Mouse (Mus musculus): Measurements from ENCODE around the gene Iqgap1. TPM values are rescaled to one million over a fixed set of nuclear protein-coding genes. Genes with fewer than 3 reads are reported as not detected.

Iqgap1 gene
- polyA plus RNA-seq, 1 experiment from 2014 or later: 39.4 TPM

- no peak overlapping the region for H3K9ac ChIP-seq (ENCODE audit: low read length)
- H3K27ac ChIP-seq (replicated peaks in 1 of 2; ENCODE audit: control insufficient read depth in 1 of 2, insufficient read depth in 1 of 2, low read depth in 2 of 2, low read length in 2 of 2): no peak overlapping the region
- ATAC-seq (ENCODE audit: insufficient number of reproducible peaks, insufficient read depth, low FRiP score, low read depth): no peak
- no peaks in the 10 kb centered on the region for H3K36me3 ChIP-seq (ENCODE audit: control insufficient read depth, insufficient read depth, low read length)
- no peak overlapping the region for H3K4me2 ChIP-seq (ENCODE audit: low read length)
- 25% methylated on average over 4 of the region's 4 CpGs for WGBS
- peaks cover 0 to 2% of the 10 kb centered on the region in 2 experiments; a peak in 1 of 4 replicates for H3K4me1 ChIP-seq (ENCODE audit: control insufficient read depth in 2 of 2, insufficient read depth in 2 of 2, low read length in 2 of 2)
- H3K9me3 ChIP-seq (ENCODE audit: control insufficient read depth, low read length): no peaks in the 10 kb centered on the region
- no peak overlapping the region for H3K4me3 ChIP-seq (ENCODE audit: control insufficient read depth in 1 of 2, insufficient read depth in 1 of 2, low read depth in 1 of 2, low read length in 2 of 2)
- no peaks in the 10 kb centered on the region for H3K27me3 ChIP-seq (ENCODE audit: control insufficient read depth, insufficient read depth, low read length)
These were observed 128.9 kb downstream of the Iqgap1 start for GRCm38 (mm10) chr7:80696903-80697302.

DNA sequence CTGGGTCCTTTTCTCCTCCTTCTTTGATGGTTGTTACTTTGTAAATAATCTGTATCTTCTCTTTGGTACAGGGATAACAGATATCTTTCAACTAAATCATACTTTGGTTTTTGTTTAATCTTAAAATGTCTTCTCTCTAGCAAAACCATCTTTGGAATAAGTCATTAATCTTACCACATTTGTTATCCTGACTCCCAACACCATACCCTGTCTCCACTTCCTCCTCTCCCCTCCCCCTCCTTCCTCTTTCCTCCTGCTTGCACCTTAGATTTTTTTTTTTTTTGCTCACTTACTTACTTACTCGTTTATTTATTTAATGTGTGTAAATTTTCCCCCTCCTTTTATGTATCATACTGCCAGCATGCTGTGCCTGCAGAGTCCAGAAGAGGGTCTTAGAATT is 129.4 kb downstream of the Iqgap1 start:
- peaks cover 0 to 2% of the 10 kb centered on the region in 2 experiments; a peak in 1 of 4 replicates for H3K4me1 ChIP-seq (ENCODE audit: control insufficient read depth in 2 of 2, insufficient read depth in 2 of 2, low read length in 2 of 2)
- H3K36me3 ChIP-seq (ENCODE audit: control insufficient read depth, insufficient read depth, low read length): no peaks in the 10 kb centered on the region
- 47% methylated on average over 1 of the region's 1 CpGs for WGBS
- H3K27me3 ChIP-seq (ENCODE audit: control insufficient read depth, insufficient read depth, low read length): no peaks in the 10 kb centered on the region
- no peak for ATAC-seq (ENCODE audit: insufficient number of reproducible peaks, insufficient read depth, low FRiP score, low read depth)
- H3K27ac ChIP-seq (replicated peaks in 1 of 2; ENCODE audit: control insufficient read depth in 1 of 2, insufficient read depth in 1 of 2, low read depth in 2 of 2, low read length in 2 of 2): no peak overlapping the region
- no peak overlapping the region for H3K4me2 ChIP-seq (ENCODE audit: low read length)
- H3K9ac ChIP-seq (ENCODE audit: low read length): no peak overlapping the region
- H3K9me3 ChIP-seq (ENCODE audit: control insufficient read depth, low read length): no peaks in the 10 kb centered on the region
- no peak overlapping the region for H3K4me3 ChIP-seq (ENCODE audit: control insufficient read depth in 1 of 2, insufficient read depth in 1 of 2, low read depth in 1 of 2, low read length in 2 of 2)

GRCm38 (mm10) chr7:80692472-80692871 is 133.3 kb downstream of the Iqgap1 start:
- Histone ChIP-seq H3K36me3 (ENCODE audit: control insufficient read depth, insufficient read depth, low read length) (no peaks in the 10 kb centered on the region), H3K4me2 (ENCODE audit: low read length) (no peak overlapping the region), H3K4me3 (ENCODE audit: control insufficient read depth in 1 of 2, insufficient read depth in 1 of 2, low read depth in 1 of 2, low read length in 2 of 2) (no peak overlapping the region), H3K27ac (replicated peaks in 1 of 2; ENCODE audit: control insufficient read depth in 1 of 2, insufficient read depth in 1 of 2, low read depth in 2 of 2, low read length in 2 of 2) (no peak overlapping the region), H3K9ac (ENCODE audit: low read length) (no peak overlapping the region), H3K4me1 (ENCODE audit: control insufficient read depth in 2 of 2, insufficient read depth in 2 of 2, low read length in 2 of 2) (peaks cover 6 to 9% of the 10 kb centered on the region in 2 experiments; a peak in 3 of 4 replicates), H3K27me3 (ENCODE audit: control insufficient read depth, insufficient read depth, low read length) (no peaks in the 10 kb centered on the region), H3K9me3 (ENCODE audit: control insufficient read depth, low read length) (no peaks in the 10 kb centered on the region)
- no peak for ATAC-seq (ENCODE audit: insufficient number of reproducible peaks, insufficient read depth, low FRiP score, low read depth)
- WGBS: 89% methylated on average over 9 of the region's 9 CpGs

GRCm38 (mm10) chr7:80691131-80691530 is 134.6 kb downstream of the Iqgap1 start:
- no peaks in the 10 kb centered on the region for H3K36me3 ChIP-seq (ENCODE audit: control insufficient read depth, insufficient read depth, low read length)
- peaks cover 6 to 15% of the 10 kb centered on the region in 2 experiments; a peak in 3 of 4 replicates for H3K4me1 ChIP-seq (ENCODE audit: control insufficient read depth in 2 of 2, insufficient read depth in 2 of 2, low read length in 2 of 2)

GRCm38 (mm10) chr7:80689221-80689591 is 136.6 kb downstream of the Iqgap1 start:
- Histone ChIP-seq H3K27me3 (ENCODE audit: control insufficient read depth, insufficient read depth, low read length) (no peaks in the 10 kb centered on the region), H3K9me3 (ENCODE audit: control insufficient read depth, low read length) (no peaks in the 10 kb centered on the region), H3K4me2 (ENCODE audit: low read length) (peak overlapping the region; percentile 84), H3K27ac (replicated peaks in 1 of 2; ENCODE audit: control insufficient read depth in 1 of 2, insufficient read depth in 1 of 2, low read depth in 2 of 2, low read length in 2 of 2) (peak overlapping the region; percentile 88 to 97), H3K36me3 (ENCODE audit: control insufficient read depth, insufficient read depth, low read length) (no peaks in the 10 kb centered on the region), H3K9ac (ENCODE audit: low read length) (peak overlapping the region; percentile 97), H3K4me3 (ENCODE audit: control insufficient read depth in 1 of 2, insufficient read depth in 1 of 2, low read depth in 1 of 2, low read length in 2 of 2) (peak overlapping the region; percentile 88 to 89), H3K4me1 (ENCODE audit: control insufficient read depth in 2 of 2, insufficient read depth in 2 of 2, low read length in 2 of 2) (peaks cover 6 to 18% of the 10 kb centered on the region in 2 experiments; a peak in 3 of 4 replicates)
- no peak for ATAC-seq (ENCODE audit: insufficient number of reproducible peaks, insufficient read depth, low FRiP score, low read depth)
- WGBS: 27% methylated on average over 10 of the region's 10 CpGs

More at GRCm38 (mm10) chr7:80691131-80691530, 134.6 kb downstream of the Iqgap1 start:
- Histone ChIP-seq H3K4me3 (ENCODE audit: control insufficient read depth in 1 of 2, insufficient read depth in 1 of 2, low read depth in 1 of 2, low read length in 2 of 2) (no peak overlapping the region), H3K9me3 (ENCODE audit: control insufficient read depth, low read length) (no peaks in the 10 kb centered on the region), H3K4me2 (ENCODE audit: low read length) (no peak overlapping the region), H3K27ac (replicated peaks in 1 of 2; ENCODE audit: control insufficient read depth in 1 of 2, insufficient read depth in 1 of 2, low read depth in 2 of 2, low read length in 2 of 2) (no peak overlapping the region), H3K27me3 (ENCODE audit: control insufficient read depth, insufficient read depth, low read length) (no peaks in the 10 kb centered on the region), H3K9ac (ENCODE audit: low read length) (no peak overlapping the region)
- no peak for ATAC-seq (ENCODE audit: insufficient number of reproducible peaks, insufficient read depth, low FRiP score, low read depth)
- 68% methylated on average over 6 of the region's 6 CpGs for WGBS

GRCm38 (mm10) chr7:80688556-80689220 is 137.1 kb downstream of the Iqgap1 start, which contains the start of gene Crtc3:
Crtc3 (minus strand) TSS chr7:80688877.
- H3K9ac ChIP-seq (ENCODE audit: low read length): peak within 1 kb of the TSS; percentile 97
- peak within 1 kb of the TSS; percentile 88 to 89 for H3K4me3 ChIP-seq (ENCODE audit: control insufficient read depth in 1 of 2, insufficient read depth in 1 of 2, low read depth in 1 of 2, low read length in 2 of 2)
- peak; percentile 84 for ATAC-seq (ENCODE audit: insufficient number of reproducible peaks, insufficient read depth, low FRiP score, low read depth)
- H3K9me3 ChIP-seq (ENCODE audit: control insufficient read depth, low read length): no peaks in the 10 kb centered on the region
- H3K27ac ChIP-seq (replicated peaks in 1 of 2; ENCODE audit: control insufficient read depth in 1 of 2, insufficient read depth in 1 of 2, low read depth in 2 of 2, low read length in 2 of 2): peak within 1 kb of the TSS; percentile 93 to 97
- under 1% methylated on average over 68 of the region's 83 CpGs for WGBS
- no peaks in the 10 kb centered on the region for H3K36me3 ChIP-seq (ENCODE audit: control insufficient read depth, insufficient read depth, low read length)
- peak within 1 kb of the TSS; percentile 84 for H3K4me2 ChIP-seq (ENCODE audit: low read length)
- H3K4me1 ChIP-seq (ENCODE audit: control insufficient read depth in 2 of 2, insufficient read depth in 2 of 2, low read length in 2 of 2): peaks cover 6 to 18% of the 10 kb centered on the region in 2 experiments; a peak in 3 of 4 replicates
- no peaks in the 10 kb centered on the region for H3K27me3 ChIP-seq (ENCODE audit: control insufficient read depth, insufficient read depth, low read length)

- no peaks in the 10 kb centered on the region for H3K36me3 ChIP-seq (ENCODE audit: control insufficient read depth, insufficient read depth, low read length)
- H3K4me3 ChIP-seq (ENCODE audit: control insufficient read depth in 1 of 2, insufficient read depth in 1 of 2, low read depth in 1 of 2, low read length in 2 of 2): peak overlapping the region; percentile 88 to 89
- peak overlapping the region; percentile 93 to 97 for H3K27ac ChIP-seq (replicated peaks in 1 of 2; ENCODE audit: control insufficient read depth in 1 of 2, insufficient read depth in 1 of 2, low read depth in 2 of 2, low read length in 2 of 2)
- no peaks in the 10 kb centered on the region for H3K27me3 ChIP-seq (ENCODE audit: control insufficient read depth, insufficient read depth, low read length)
- peak overlapping the region; percentile 84 for H3K4me2 ChIP-seq (ENCODE audit: low read length)
- peak; percentile 39 for ATAC-seq (ENCODE audit: insufficient number of reproducible peaks, insufficient read depth, low FRiP score, low read depth)
- no peaks in the 10 kb centered on the region for H3K9me3 ChIP-seq (ENCODE audit: control insufficient read depth, low read length)
- H3K4me1 ChIP-seq (ENCODE audit: control insufficient read depth in 2 of 2, insufficient read depth in 2 of 2, low read length in 2 of 2): peaks cover 6 to 19% of the 10 kb centered on the region in 2 experiments; a peak in 3 of 4 replicates
- 2% methylated on average over 59 of the region's 69 CpGs for WGBS
- H3K9ac ChIP-seq (ENCODE audit: low read length): peak overlapping the region; percentile 97
These were observed 137.8 kb downstream of the Iqgap1 start for GRCm38 (mm10) chr7:80687721-80688555.

Measured in heart, embryonic 14.5 days (tissue).